8 mouse cellular contexts compared by ENCODE assay signal in the genomic region with DNA sequence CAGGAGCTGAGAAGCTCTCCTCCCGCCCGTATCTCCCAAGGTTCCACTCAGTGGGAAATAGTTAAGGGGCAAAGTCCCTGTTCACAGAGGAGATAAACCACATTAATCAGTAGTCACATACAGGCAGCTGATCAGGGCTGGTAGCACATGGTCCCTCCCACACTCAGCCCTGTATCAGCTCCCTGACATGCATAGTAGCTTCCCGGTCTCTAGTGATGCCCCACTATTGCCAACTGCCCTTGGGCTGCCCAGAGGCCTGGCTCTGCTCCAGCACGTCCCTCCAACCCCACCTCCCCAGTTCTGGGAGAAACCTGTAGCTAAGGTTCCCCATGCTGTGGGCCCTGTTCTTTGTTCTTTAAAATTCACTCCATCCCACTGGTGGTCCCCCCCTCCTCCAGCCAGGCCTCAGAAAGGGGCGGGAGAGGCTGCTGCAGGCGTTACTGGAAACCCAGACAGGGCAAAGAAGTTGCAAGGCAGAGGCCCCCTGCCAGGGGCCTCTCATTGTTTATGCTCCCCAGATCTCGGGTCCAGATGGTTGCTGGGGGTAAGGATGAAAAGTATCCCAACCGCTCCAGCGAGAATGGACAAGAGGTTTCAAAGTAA. TPM values are rescaled to one million over a fixed set of nuclear protein-coding genes. Genes with fewer than 3 reads are reported as not detected.
DNase-seq lines count a peak whose midpoint lies in the region; ATAC-seq and TF ChIP-seq lines count a peak whose summit lies in the region.

No protein-coding gene starts in this region.

- peak; percentile 89 to 93 for TF ChIP-seq EP300 in MEL (IDR thresholded peaks at IDR 0.05; ENCODE audit: low read depth in 1 of 2, low read length in 2 of 2)

- no peak for ATAC-seq in kidney, postnatal 0 days (replicated peaks; ENCODE audit: low FRiP score, low read depth)
- ATAC-seq in midbrain, embryonic 15.5 days (replicated peaks) = peak; percentile 18; the same call in 1 of the 2 replicates

- no peaks in the 10 kb centered on the region for H3K27me3 ChIP-seq in heart, embryonic 10.5 days (ENCODE audit: insufficient read depth, poor library complexity, severe bottlenecking)
- no peaks in the 10 kb centered on the region for H3K27me3 ChIP-seq in MEL (ENCODE audit: control insufficient read depth in 1 of 2, insufficient read depth in 2 of 2, low read length in 2 of 2)
- no peaks in the 10 kb centered on the region for H3K27me3 ChIP-seq in erythroblast, embryonic 14.5 days (ENCODE audit: control insufficient read depth)
- H3K27me3 ChIP-seq in kidney, postnatal 0 days (ENCODE audit: insufficient read depth, low read length) = no peaks in the 10 kb centered on the region
- no peaks in the 10 kb centered on the region for H3K27me3 ChIP-seq in midbrain, embryonic 15.5 days (replicated peaks)

- peak overlapping the region; percentile 80 for H3K9ac ChIP-seq in MEL (ENCODE audit: control insufficient read depth, low read depth, low read length, poor library complexity, severe bottlenecking)
- H3K9ac ChIP-seq in kidney, postnatal 0 days (ENCODE audit: low read depth, low read length) = peak overlapping the region; percentile 85
- peak overlapping the region; percentile 92 for H3K9ac ChIP-seq in midbrain, embryonic 15.5 days

- DNase-seq in heart, embryonic 10.5 days (ENCODE audit: low spot score) = no peak
- no peak for DNase-seq in heart, postnatal 14 days
- DNase-seq in MEL (ENCODE audit: low read depth, low spot score) (peak; percentile 85), MN1 (ENCODE audit: low spot score) (no peak)
- peak; percentile 64 for DNase-seq in kidney, postnatal 0 days (ENCODE audit: low spot score)
- DNase-seq in natural killer cell, adult 2 months (ENCODE audit: low spot score in 2 of 2) = no peak

- peak overlapping the region; percentile 96 for H3K27ac ChIP-seq in heart, embryonic 10.5 days
- peak overlapping the region; percentile 69 for H3K27ac ChIP-seq in MEL (ENCODE audit: control insufficient read depth, low read depth, low read length)
- H3K27ac ChIP-seq in kidney, postnatal 0 days = peak overlapping the region; percentile 96
- H3K27ac ChIP-seq in midbrain, embryonic 15.5 days = peak overlapping the region; percentile 93

- 4% methylated on average over 9 of the region's 9 CpGs for WGBS in heart, embryonic 10.5 days
- WGBS in kidney, postnatal 0 days = 4% methylated on average over 9 of the region's 9 CpGs
- 3% methylated on average over 9 of the region's 9 CpGs for WGBS in midbrain, embryonic 15.5 days

- peak in 1 of 2 experiments; percentile 46; a peak in 1 of 4 replicates for TF ChIP-seq POLR2A in MEL (IDR thresholded peaks at IDR 0.05; ENCODE audit: control insufficient read depth in 1 of 2, insufficient read depth in 1 of 2, low read depth in 1 of 2, low read length in 2 of 2, poor library complexity in 1 of 2)

- TF ChIP-seq RAD21 in MEL (IDR thresholded peaks at IDR 0.05; ENCODE audit: low read depth, low read length) = no peak

- no peaks in the 10 kb centered on the region for H3K9me3 ChIP-seq in heart, embryonic 10.5 days
- no peaks in the 10 kb centered on the region for H3K9me3 ChIP-seq in MEL (replicated peaks; ENCODE audit: insufficient read depth, low read length)
- no peaks in the 10 kb centered on the region for H3K9me3 ChIP-seq in erythroblast, embryonic 14.5 days (ENCODE audit: control insufficient read depth, low read length)
- no peaks in the 10 kb centered on the region for H3K9me3 ChIP-seq in kidney, postnatal 0 days (replicated peaks; ENCODE audit: low read length)
- no peaks in the 10 kb centered on the region for H3K9me3 ChIP-seq in midbrain, embryonic 15.5 days

- peaks cover 54% of the 10 kb centered on the region for H3K79me2 ChIP-seq in MEL (ENCODE audit: control insufficient read depth, insufficient read depth, low read length, poor library complexity)

- intact Hi-C loops in heart, postnatal 14 days (cut with DNase I) = loop anchor here (2.0 kb wide), 2 partner anchors 29 to 47 kb away; no protein-coding TSS in a partner anchor

- peaks cover 10% of the 10 kb centered on the region; the same call in 1 of the 2 replicates for H3K36me3 ChIP-seq in heart, embryonic 10.5 days
- H3K36me3 ChIP-seq in MEL (ENCODE audit: control insufficient read depth in 1 of 2, insufficient read depth in 2 of 2, low read length in 2 of 2) = peaks cover 2 to 16% of the 10 kb centered on the region in 2 experiments; a peak in 3 of 4 replicates
- H3K36me3 ChIP-seq in erythroblast, embryonic 14.5 days (ENCODE audit: control insufficient read depth) = peaks cover 39% of the 10 kb centered on the region
- 0 out of 2 replicates have a peak, but pooled peaks cover 6% of the 10 kb centered on the region for H3K36me3 ChIP-seq in kidney, postnatal 0 days (ENCODE audit: insufficient read depth, low read length)
- H3K36me3 ChIP-seq in midbrain, embryonic 15.5 days (replicated peaks) = no peaks in the 10 kb centered on the region

- peaks cover 67% of the 10 kb centered on the region for H3K4me1 ChIP-seq in heart, embryonic 10.5 days
- H3K4me1 ChIP-seq in MEL (ENCODE audit: control insufficient read depth in 1 of 2, insufficient read depth in 2 of 2, low read length in 2 of 2) = peaks cover 6 to 15% of the 10 kb centered on the region in 2 experiments; a peak in 3 of 4 replicates
- H3K4me1 ChIP-seq in erythroblast, embryonic 14.5 days (ENCODE audit: control insufficient read depth) = peaks cover 72% of the 10 kb centered on the region
- peaks cover 30% of the 10 kb centered on the region for H3K4me1 ChIP-seq in kidney, postnatal 0 days (replicated peaks; ENCODE audit: insufficient read depth, low read length)
- peaks cover 46% of the 10 kb centered on the region for H3K4me1 ChIP-seq in midbrain, embryonic 15.5 days

- no peak for TF ChIP-seq CTCF in MEL (IDR thresholded peaks at IDR 0.05 in 2 of 3, conservative IDR thresholded peaks at IDR 0.05 in 1 of 3; ENCODE audit: control insufficient read depth in 1 of 3, insufficient read depth in 1 of 3, low read depth in 2 of 3, low read length in 3 of 3, poor library complexity in 1 of 3, severe bottlenecking in 1 of 3)
- TF ChIP-seq CTCF in kidney, postnatal 0 days (IDR thresholded peaks at IDR 0.05; ENCODE audit: low read depth) = no peak

- peak overlapping the region; percentile 63 for H3K4me2 ChIP-seq in kidney, postnatal 0 days (ENCODE audit: low read length)
- H3K4me2 ChIP-seq in midbrain, embryonic 15.5 days = peak overlapping the region; percentile 76

- peak overlapping the region; percentile 90 for H3K4me3 ChIP-seq in heart, embryonic 10.5 days
- H3K4me3 ChIP-seq in MEL (ENCODE audit: control insufficient read depth in 1 of 2, insufficient read depth in 1 of 2, low read depth in 2 of 2, low read length in 2 of 2) = peak overlapping the region; percentile 71 to 83
- peak overlapping the region; percentile 90 for H3K4me3 ChIP-seq in erythroblast, embryonic 14.5 days (replicated peaks)
- H3K4me3 ChIP-seq in kidney, postnatal 0 days (replicated peaks; ENCODE audit: low read depth, low read length) = peak overlapping the region; percentile 84
- peak overlapping the region; percentile 80 for H3K4me3 ChIP-seq in midbrain, embryonic 15.5 days

TF ChIP-seq in MEL, 35 proteins besides CTCF, POLR2A, EP300 and RAD21 (continues in another document):
- TF ChIP-seq ZNF384 (IDR thresholded peaks at IDR 0.05; ENCODE audit: low read depth, low read length) (no peak), MAX (IDR thresholded peaks at IDR 0.05; ENCODE audit: low read length) (peak; percentile 96), CHD1 (IDR thresholded peaks at IDR 0.05; ENCODE audit: low read depth, low read length) (no peak), ZKSCAN1 (IDR thresholded peaks at IDR 0.05; ENCODE audit: low read depth, low read length) (no peak), ZMIZ1 (IDR thresholded peaks at IDR 0.05; ENCODE audit: low read depth, low read length) (no peak), SIN3A (IDR thresholded peaks at IDR 0.05; ENCODE audit: low read length) (peak; percentile 97), RCOR1 (IDR thresholded peaks at IDR 0.05; ENCODE audit: low read depth, low read length) (peak; percentile 73; the same call in 1 of the 2 replicates), KAT2A (conservative IDR thresholded peaks at IDR 0.05; ENCODE audit: low read depth, low read length) (no peak), MXI1 (IDR thresholded peaks at IDR 0.05; ENCODE audit: low read depth, low read length) (peak; percentile 98), TBP (IDR thresholded peaks at IDR 0.05; ENCODE audit: low read depth, low read length) (peak; percentile 46; the same call in 1 of the 2 replicates), JUND (IDR thresholded peaks at IDR 0.05; ENCODE audit: low read depth, low read length) (no peak), CHD2 (IDR thresholded peaks at IDR 0.05; ENCODE audit: low read length) (no peak), NRF1 (IDR thresholded peaks at IDR 0.05; ENCODE audit: insufficient read depth, low read depth, low read length, poor library complexity, severe bottlenecking) (peak; percentile 27; the same call in 1 of the 2 replicates), UBTF (IDR thresholded peaks at IDR 0.05; ENCODE audit: borderline replicate concordance, insufficient read depth, low read depth, low read length) (no peak), HCFC1 (IDR thresholded peaks at IDR 0.05; ENCODE audit: low read depth, low read length) (peak; percentile 51; the same call in 1 of the 2 replicates), TCF12 (IDR thresholded peaks at IDR 0.05; ENCODE audit: low read depth, low read length) (peak; percentile 89)

RNA-seq across cellular contexts. Expression of gene Cdc42ep4, which starts 1.8 kb away (rescaled TPM):
- polyA plus RNA-seq in heart, embryonic 10.5 days (2016; fragmentation: Nextera tagmentation; extraction: Ambion mirVana) = 30.4 and 45.4 TPM in 2 replicates
- 10 to 100 TPM; 30.9 to 33.4 TPM for total RNA-seq in heart, postnatal 14 days (2021)
- total RNA-seq in MEL (2012; rRNA removed) = 25.3 and 27.7 TPM in 2 replicates
- polyA plus RNA-seq in MEL (2012; ENCODE audit: insufficient read depth in 1 of 2, insufficient read length in 2 of 2, low read depth in 1 of 2, low replicate concordance in 2 of 2, missing spikeins in 1 of 2) = 10 to 100 TPM in 1 of 2 experiments, not detected in 1; 39.0 TPM
- 7.3 and 8.3 TPM in 2 replicates for polyA plus RNA-seq in erythroblast, embryonic 14.5 days (2012)
- polyA plus RNA-seq in kidney, postnatal 0 days (2015; fragmentation: Nextera tagmentation; extraction: Ambion mirVana) = 48.5 and 52.3 TPM in 2 replicates
- polyA plus RNA-seq in midbrain, embryonic 15.5 days (2015; fragmentation: Nextera tagmentation; extraction: Ambion mirVana) = 72.0 and 72.4 TPM in 2 replicates

RNA-seq across cellular contexts. Expression of gene Cpsf4l, which starts 40.0 kb away (rescaled TPM):
- 0.15 and 0.34 TPM in 2 replicates for polyA plus RNA-seq in heart, embryonic 10.5 days (2016; fragmentation: Nextera tagmentation; extraction: Ambion mirVana)
- total RNA-seq in heart, postnatal 14 days (2021) = under 1 TPM in 1 of 2 experiments, not detected in 1; 0.20 TPM
- not detected in 2 replicates for total RNA-seq in MEL (2012; rRNA removed)
- under 1 TPM in 1 of 2 experiments, not detected in 1; 0.70 TPM for polyA plus RNA-seq in MEL (2012; ENCODE audit: insufficient read depth in 1 of 2, insufficient read length in 2 of 2, low read depth in 1 of 2, low replicate concordance in 2 of 2, missing spikeins in 1 of 2)
- not detected in 2 replicates for polyA plus RNA-seq in erythroblast, embryonic 14.5 days (2012)
- 3.9 TPM in 2 replicates for polyA plus RNA-seq in kidney, postnatal 0 days (2015; fragmentation: Nextera tagmentation; extraction: Ambion mirVana)
- polyA plus RNA-seq in midbrain, embryonic 15.5 days (2015; fragmentation: Nextera tagmentation; extraction: Ambion mirVana) = 0.22 and 0.73 TPM in 2 replicates

Comparison
In these comparisons a context has a peak if more than half of its experiments do, and no peak if none do; other contexts are left out.
1. DNase-seq: peak in MEL (single experiment) and kidney, postnatal 0 days (single experiment); none in heart, embryonic 10.5 days (single experiment), heart, postnatal 14 days (0 of 2), MN1 (single experiment) and natural killer cell, adult 2 months (0 of 2).
2. Peak in every context shown above with its lines, with median percentiles within 50 percentile points of each other: H3K27ac ChIP-seq, H3K4me3 ChIP-seq and H3K9ac ChIP-seq.